Mouse (Mus musculus) myocyte (in vitro differentiated cells): Measurements from ENCODE around the gene Rbm17. TPM values are rescaled to one million over a fixed set of nuclear protein-coding genes. Genes with fewer than 3 reads are reported as not detected.

ENCODE experiments used
- H3K27me3 ChIP-seq: one replicate; pipeline ENCODE4 v1.6.1; 2011; ENCODE audit not compliant: control insufficient read depth, insufficient read depth, insufficient read length
- H3K36me3 ChIP-seq: one replicate; pipeline ENCODE4 v1.6.1; 2011; ENCODE audit not compliant: control insufficient read depth, insufficient read depth
- H3K4me2 ChIP-seq: one replicate; pipeline ENCODE4 v1.6.1; 2011; ENCODE audit warnings: low read depth, control low read depth
- H3K4me3 ChIP-seq: one replicate; pipeline ENCODE4 v1.5.1; 2011; ENCODE audit warnings: mild to moderate bottlenecking, control low read depth, moderate library complexity
- H3K79me2 ChIP-seq: one replicate; pipeline ENCODE4 v1.6.1; 2011; ENCODE audit not compliant: control insufficient read depth, insufficient read depth
- H3ac ChIP-seq: one replicate; pipeline ENCODE4 v1.6.1; 2011; ENCODE audit not compliant: control insufficient read depth, insufficient read length
- CEBPB ChIP-seq: IDR thresholded peaks from 2 replicates; pipeline ENCODE4 v1.6.1; 2011; ENCODE audit warnings: mild to moderate bottlenecking, moderate library complexity; ENCODE audit not compliant: poor library complexity, insufficient read depth, severe bottlenecking
- E2F4 ChIP-seq: IDR thresholded peaks from one replicate; pipeline ENCODE4 v1.6.1; 2011; ENCODE audit warnings: mild to moderate bottlenecking, control low read depth, moderate library complexity; ENCODE audit not compliant: insufficient read depth
- MAX ChIP-seq: IDR thresholded peaks from one replicate; pipeline ENCODE4 v1.6.1; 2011; ENCODE audit warnings: low read depth, mild to moderate bottlenecking, control low read depth
- MYOD1 ChIP-seq, 3 experiments: IDR thresholded peaks; one replicate each; pipeline ENCODE4 v1.6.1; 2011; ENCODE audit warnings: control low read depth in 2 of 3, low read depth in 2 of 3, mild to moderate bottlenecking in 2 of 3, moderate library complexity in 1 of 3; ENCODE audit not compliant: insufficient read length in 2 of 3, control insufficient read depth in 1 of 3
- MYOG ChIP-seq, 3 experiments: IDR thresholded peaks; one replicate each; pipeline ENCODE4 v1.6.1; 2011; ENCODE audit warnings: control low read depth in 2 of 3, low read depth in 2 of 3, mild to moderate bottlenecking in 2 of 3; ENCODE audit not compliant: insufficient read length in 2 of 3, control insufficient read depth in 1 of 3, insufficient read depth in 1 of 3
- POLR2A ChIP-seq: IDR thresholded peaks from one replicate; pipeline ENCODE4 v1.6.1; 2011; ENCODE audit warnings: low read depth, mild to moderate bottlenecking, control low read depth, moderate library complexity; ENCODE audit not compliant: insufficient read length
- POLR2AphosphoS2 ChIP-seq: IDR thresholded peaks from one replicate; pipeline ENCODE4 v1.6.1; 2011; ENCODE audit warnings: low read depth, control low read depth; ENCODE audit not compliant: insufficient read length
- REST ChIP-seq: IDR thresholded peaks from one replicate; pipeline ENCODE4 v1.6.1; 2011; ENCODE audit warnings: mild to moderate bottlenecking, control low read depth, moderate library complexity; ENCODE audit not compliant: insufficient read depth, insufficient read length
- SRF ChIP-seq: IDR thresholded peaks from one replicate; pipeline ENCODE4 v1.6.1; 2011; ENCODE audit warnings: low read depth; ENCODE audit not compliant: control insufficient read depth, insufficient read length
- TCF12 ChIP-seq: IDR thresholded peaks from one replicate; pipeline ENCODE4 v1.6.1; 2011; ENCODE audit warnings: mild to moderate bottlenecking, control low read depth; ENCODE audit not compliant: poor library complexity, insufficient read depth, severe bottlenecking
- TCF3 ChIP-seq: IDR thresholded peaks from one replicate; pipeline ENCODE4 v1.6.1; 2011; ENCODE audit warnings: low read depth, control low read depth; ENCODE audit not compliant: insufficient read length
- USF1 ChIP-seq: IDR thresholded peaks from one replicate; pipeline ENCODE4 v1.6.1; 2011; ENCODE audit warnings: low read depth, mild to moderate bottlenecking, control low read depth, moderate library complexity
- polyA plus RNA-seq: library from polyadenylated mRNA; unstranded; fragments of >200 nt; fragmentation: generic; extraction: Trizol; gene quantifications from one replicate; pipeline ENCODE4 v1.2.1, GENCODE M21; 2012; ENCODE audit warnings: missing spikeins

Rbm17 gene
- polyA plus RNA-seq, 1 experiment: 86.4 TPM

DNA sequence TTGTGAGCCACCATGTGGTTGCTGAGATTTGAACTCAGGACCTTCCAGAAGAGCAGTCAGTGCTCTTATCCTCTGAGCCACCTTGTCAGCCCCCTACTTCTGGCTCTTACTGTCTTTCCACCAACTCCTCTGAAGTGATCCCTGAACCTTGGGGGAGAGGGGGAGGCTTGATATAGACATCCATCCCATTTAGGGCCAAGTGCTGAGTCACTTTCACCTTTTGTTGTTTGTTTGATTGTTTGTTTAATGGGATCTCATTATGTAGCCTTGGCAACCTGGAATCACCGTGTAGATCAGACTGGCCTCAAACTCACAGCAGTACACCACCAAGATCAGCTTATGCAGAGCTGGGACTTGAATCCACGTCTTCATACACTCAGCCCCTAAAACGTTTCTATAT, 46.7 kb downstream of the Rbm17 start:
- no peak overlapping the region for H3K4me3 ChIP-seq
- no peak overlapping the region for H3K4me2 ChIP-seq
- H3K27me3 ChIP-seq: no peaks in the 10 kb centered on the region
- no peak overlapping the region for H3ac ChIP-seq
- TF ChIP-seq USF1 (no peak), TCF3 (no peak), E2F4 (no peak), MAX (no peak), MYOD1 (IDR thresholded peaks at IDR 0.05; ENCODE audit: control insufficient read depth in 1 of 3, insufficient read length in 2 of 3, low read depth in 2 of 3) (no peak), CEBPB (no peak), REST (no peak), MYOG (IDR thresholded peaks at IDR 0.05; ENCODE audit: control insufficient read depth in 1 of 3, insufficient read depth in 1 of 3, insufficient read length in 2 of 3, low read depth in 2 of 3) (no peak), TCF12 (no peak)
- no peaks in the 10 kb centered on the region for H3K79me2 ChIP-seq
- no peaks in the 10 kb centered on the region for H3K36me3 ChIP-seq

DNA sequence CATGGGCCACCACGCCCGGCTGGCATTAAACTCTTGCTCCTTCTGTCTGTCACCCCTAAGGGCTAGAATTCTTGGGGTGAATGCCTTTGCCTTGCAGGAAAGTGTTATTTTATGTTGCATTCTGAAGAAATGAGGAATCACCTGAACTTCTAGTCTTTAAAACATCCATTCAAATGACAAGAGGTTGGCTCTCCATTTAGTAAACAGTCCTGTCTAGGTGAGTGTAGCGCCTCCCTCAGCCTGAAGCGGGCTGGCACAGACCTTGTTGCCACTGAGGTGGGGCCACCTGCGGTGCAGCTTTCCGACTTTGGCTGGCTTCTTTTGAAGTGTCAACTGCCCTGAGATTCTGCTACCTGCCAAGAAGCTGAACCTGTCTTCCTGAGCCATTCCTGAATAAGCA, 48.6 kb downstream of the Rbm17 start:
- Histone ChIP-seq H3ac (no peak overlapping the region), H3K27me3 (no peaks in the 10 kb centered on the region), H3K79me2 (no peaks in the 10 kb centered on the region), H3K4me3 (no peak overlapping the region), H3K4me2 (no peak overlapping the region), H3K36me3 (no peaks in the 10 kb centered on the region)
- TF ChIP-seq TCF12: no peak
- no peak for TF ChIP-seq POLR2AphosphoS2
- TF ChIP-seq MYOG (IDR thresholded peaks at IDR 0.05; ENCODE audit: control insufficient read depth in 1 of 3, insufficient read depth in 1 of 3, insufficient read length in 2 of 3, low read depth in 2 of 3): no peak
- no peak for TF ChIP-seq USF1
- TF ChIP-seq REST: no peak
- TF ChIP-seq MYOD1 (IDR thresholded peaks at IDR 0.05; ENCODE audit: control insufficient read depth in 1 of 3, insufficient read length in 2 of 3, low read depth in 2 of 3): no peak
- no peak for TF ChIP-seq SRF
- TF ChIP-seq E2F4: no peak
- no peak for TF ChIP-seq POLR2A
- TF ChIP-seq CEBPB: no peak
- no peak for TF ChIP-seq MAX
- no peak for TF ChIP-seq TCF3

DNA sequence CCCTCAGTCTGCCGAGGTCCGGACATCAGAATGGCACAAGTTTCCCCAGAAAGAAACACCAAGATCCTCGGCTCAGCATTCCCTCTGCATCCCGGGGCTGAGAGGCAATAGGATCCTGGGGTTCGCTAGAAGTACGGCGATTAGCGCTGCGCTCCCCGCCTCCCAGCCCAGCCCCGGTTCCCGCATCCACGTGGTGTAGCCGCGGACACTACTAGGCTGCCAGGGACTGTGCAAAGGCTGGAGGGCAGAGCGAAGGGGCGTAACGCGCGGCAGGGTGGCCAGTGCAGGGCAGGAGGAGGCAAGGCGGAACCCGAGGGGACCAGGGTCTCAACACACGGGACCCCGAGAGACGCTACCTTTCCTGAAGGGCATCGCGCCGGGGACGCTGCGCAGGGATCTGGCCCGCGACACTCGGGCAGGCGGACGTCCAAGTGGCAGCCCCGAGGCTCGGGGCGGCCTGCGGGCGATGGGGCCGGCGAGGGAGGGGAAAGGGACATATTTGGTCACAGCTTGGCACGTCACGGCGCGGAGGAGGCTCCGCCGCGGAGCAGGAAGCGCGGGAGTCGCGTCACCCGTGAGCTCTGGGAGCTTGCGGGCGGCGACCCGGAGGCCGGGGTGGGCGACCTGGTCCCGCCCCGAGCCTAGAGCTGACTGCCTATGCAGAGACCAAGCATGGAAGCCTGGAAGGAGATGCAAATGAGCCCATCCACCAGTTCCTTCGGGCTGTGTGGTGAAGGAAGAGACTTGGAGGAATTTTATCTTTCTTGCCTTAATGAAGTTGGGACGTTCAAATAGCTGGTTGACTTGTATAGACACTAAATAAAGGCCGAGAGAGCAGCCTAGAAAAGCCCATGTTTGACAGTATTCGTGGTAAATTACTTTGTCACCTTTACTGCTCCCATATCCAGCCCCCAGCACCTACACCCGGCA, 50.2 kb downstream of the Rbm17 start, which contains the start of gene Pfkfb3:
Gene Pfkfb3, minus strand, starts transcription at position 607 of the 930 bp plus-strand sequence.
- Histone ChIP-seq H3K4me3 (peak within 1 kb of the TSS; percentile 30), H3K36me3 (no peaks in the 10 kb centered on the region), H3K79me2 (no peaks in the 10 kb centered on the region), H3ac (peak within 1 kb of the TSS; percentile 21), H3K4me2 (peak within 1 kb of the TSS; percentile 100), H3K27me3 (no peaks in the 10 kb centered on the region)
- peak; percentile 62 for TF ChIP-seq POLR2A
- no peak for TF ChIP-seq POLR2AphosphoS2
- TF ChIP-seq E2F4: no peak
- TF ChIP-seq TCF3: no peak
- no peak for TF ChIP-seq MAX
- TF ChIP-seq REST: no peak
- TF ChIP-seq SRF: peak; percentile 94
- TF ChIP-seq MYOD1 (IDR thresholded peaks at IDR 0.05; ENCODE audit: control insufficient read depth in 1 of 3, insufficient read length in 2 of 3, low read depth in 2 of 3): no peak
- TF ChIP-seq TCF12: no peak
- peak; percentile 33 for TF ChIP-seq USF1
- TF ChIP-seq MYOG (IDR thresholded peaks at IDR 0.05; ENCODE audit: control insufficient read depth in 1 of 3, insufficient read depth in 1 of 3, insufficient read length in 2 of 3, low read depth in 2 of 3): no peak
- TF ChIP-seq CEBPB: no peak

- no peaks in the 10 kb centered on the region for H3K79me2 ChIP-seq
- H3K36me3 ChIP-seq: no peaks in the 10 kb centered on the region
- H3K27me3 ChIP-seq: no peaks in the 10 kb centered on the region
- peak overlapping the region; percentile 30 for H3K4me3 ChIP-seq
- H3ac ChIP-seq: peak overlapping the region; percentile 21
- TF ChIP-seq TCF12 (no peak), MYOD1 (IDR thresholded peaks at IDR 0.05; ENCODE audit: control insufficient read depth in 1 of 3, insufficient read length in 2 of 3, low read depth in 2 of 3) (no peak), MYOG (IDR thresholded peaks at IDR 0.05; ENCODE audit: control insufficient read depth in 1 of 3, insufficient read depth in 1 of 3, insufficient read length in 2 of 3, low read depth in 2 of 3) (no peak), SRF (no peak), USF1 (no peak), POLR2AphosphoS2 (no peak), POLR2A (no peak), E2F4 (no peak), REST (no peak), MAX (no peak), TCF3 (no peak), CEBPB (no peak)
- peak overlapping the region; percentile 100 for H3K4me2 ChIP-seq
Measured at GRCm38 (mm10) chr2:11552966-11553451, 50.9 kb downstream of the Rbm17 start.
